Mouse (Mus musculus): ENCODE data around the gene Prrx1. TPM values are rescaled to one million over a fixed set of nuclear protein-coding genes. Genes with fewer than 3 reads are reported as not detected.

The Prrx1 gene
- total and polyA plus RNA-seq, 3 experiments: not detected

DNA sequence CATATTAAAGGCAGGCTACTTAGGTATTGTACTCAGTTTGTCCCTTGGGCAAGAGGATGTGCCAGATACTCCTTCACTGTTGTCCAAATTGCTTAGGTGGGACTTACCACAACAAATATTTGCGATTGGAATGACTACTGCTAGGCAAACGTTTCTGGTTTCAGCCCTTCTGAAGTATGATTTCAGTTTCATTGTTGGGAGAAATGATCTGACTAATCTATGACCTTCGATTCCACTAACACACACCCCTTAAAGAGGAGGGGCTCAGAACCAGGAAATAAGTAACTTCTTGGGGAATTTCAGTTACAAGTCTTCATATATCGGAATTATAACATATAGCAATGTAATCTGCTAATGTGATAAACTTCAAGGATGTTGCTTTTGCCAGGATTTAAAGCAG is 20.4 kb downstream of the Prrx1 start:
- Histone ChIP-seq H3K9me3 (replicated peaks; ENCODE audit: insufficient read depth, low read length) (no peaks in the 10 kb centered on the region), H3K36me3 (ENCODE audit: control insufficient read depth in 1 of 2, insufficient read depth in 2 of 2, low read length in 2 of 2) (no peaks in the 10 kb centered on the region), H3K79me2 (ENCODE audit: control insufficient read depth, insufficient read depth, low read length, poor library complexity) (no peaks in the 10 kb centered on the region), H3K27me3 (ENCODE audit: control insufficient read depth in 1 of 2, insufficient read depth in 2 of 2, low read length in 2 of 2) (no peaks in the 10 kb centered on the region), H3K4me1 (ENCODE audit: control insufficient read depth in 1 of 2, insufficient read depth in 2 of 2, low read length in 2 of 2) (no peaks in the 10 kb centered on the region), H3K9ac (ENCODE audit: control insufficient read depth, low read depth, low read length, poor library complexity, severe bottlenecking) (no peak overlapping the region), H3K4me3 (ENCODE audit: control insufficient read depth in 1 of 2, insufficient read depth in 1 of 2, low read depth in 2 of 2, low read length in 2 of 2) (no peak overlapping the region), H3K27ac (ENCODE audit: control insufficient read depth, low read depth, low read length) (no peak overlapping the region)
- no peak for DNase-seq (ENCODE audit: low read depth, low spot score)
- TF ChIP-seq GATA1 (IDR thresholded peaks at IDR 0.05; ENCODE audit: low read depth, low read length): no peak
- no peak for TF ChIP-seq MAFK (IDR thresholded peaks at IDR 0.05; ENCODE audit: borderline replicate concordance, low read depth, low read length)
- no peak for TF ChIP-seq BHLHE40 (IDR thresholded peaks at IDR 0.05; ENCODE audit: borderline replicate concordance, low read depth, low read length)
- no peak for TF ChIP-seq USF1 (IDR thresholded peaks at IDR 0.05; ENCODE audit: low read depth, low read length)
- TF ChIP-seq NELFE (IDR thresholded peaks at IDR 0.05; ENCODE audit: low read depth, low read length): no peak
- no peak for TF ChIP-seq ELF1 (IDR thresholded peaks at IDR 0.05; ENCODE audit: low read depth, low read length)
- no peak for TF ChIP-seq MAZ (IDR thresholded peaks at IDR 0.05; ENCODE audit: low read depth, low read length)

DNA sequence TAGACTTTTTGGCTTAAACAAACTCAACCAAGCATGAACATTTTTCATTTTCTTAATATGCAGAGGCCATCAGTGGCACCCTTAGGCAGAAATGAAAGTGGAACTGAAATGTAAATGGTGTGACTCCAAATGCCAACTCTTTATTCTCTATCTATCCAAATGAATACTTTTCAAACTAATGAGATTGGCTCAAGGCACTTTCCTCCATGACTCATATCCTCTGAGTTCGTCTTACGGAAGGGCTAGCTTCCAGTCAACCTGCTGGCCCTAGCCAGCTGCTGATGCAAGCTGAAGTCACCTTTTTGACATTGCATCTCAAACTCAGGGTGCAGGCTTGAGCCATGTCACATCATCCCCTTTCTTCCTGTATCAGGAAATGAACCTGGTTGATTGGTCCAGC is 21.6 kb downstream of the Prrx1 start:
- H3K27ac ChIP-seq (ENCODE audit: control insufficient read depth, low read depth, low read length): no peak overlapping the region
- H3K79me2 ChIP-seq (ENCODE audit: control insufficient read depth, insufficient read depth, low read length, poor library complexity): no peaks in the 10 kb centered on the region
- H3K9me3 ChIP-seq (replicated peaks; ENCODE audit: insufficient read depth, low read length): no peaks in the 10 kb centered on the region
- TF ChIP-seq ZKSCAN1 (IDR thresholded peaks at IDR 0.05; ENCODE audit: low read depth, low read length): no peak
- no peak for TF ChIP-seq GABPA (IDR thresholded peaks at IDR 0.05; ENCODE audit: low read depth, low read length)
- no peak for TF ChIP-seq HCFC1 (IDR thresholded peaks at IDR 0.05; ENCODE audit: low read depth, low read length)
- no peak for TF ChIP-seq CHD1 (IDR thresholded peaks at IDR 0.05; ENCODE audit: low read depth, low read length)
- no peak for TF ChIP-seq POLR2A (IDR thresholded peaks at IDR 0.05; ENCODE audit: control insufficient read depth in 1 of 2, insufficient read depth in 1 of 2, low read depth in 1 of 2, low read length in 2 of 2, poor library complexity in 1 of 2)
- TF ChIP-seq JUND (IDR thresholded peaks at IDR 0.05; ENCODE audit: low read depth, low read length): no peak
- no peaks in the 10 kb centered on the region for H3K27me3 ChIP-seq (ENCODE audit: control insufficient read depth in 1 of 2, insufficient read depth in 2 of 2, low read length in 2 of 2)
- no peaks in the 10 kb centered on the region for H3K4me1 ChIP-seq (ENCODE audit: control insufficient read depth in 1 of 2, insufficient read depth in 2 of 2, low read length in 2 of 2)
- no peaks in the 10 kb centered on the region for H3K36me3 ChIP-seq (ENCODE audit: control insufficient read depth in 1 of 2, insufficient read depth in 2 of 2, low read length in 2 of 2)
- H3K9ac ChIP-seq (ENCODE audit: control insufficient read depth, low read depth, low read length, poor library complexity, severe bottlenecking): no peak overlapping the region
- DNase-seq (ENCODE audit: low read depth, low spot score): no peak
- no peak overlapping the region for H3K4me3 ChIP-seq (ENCODE audit: control insufficient read depth in 1 of 2, insufficient read depth in 1 of 2, low read depth in 2 of 2, low read length in 2 of 2)

DNA sequence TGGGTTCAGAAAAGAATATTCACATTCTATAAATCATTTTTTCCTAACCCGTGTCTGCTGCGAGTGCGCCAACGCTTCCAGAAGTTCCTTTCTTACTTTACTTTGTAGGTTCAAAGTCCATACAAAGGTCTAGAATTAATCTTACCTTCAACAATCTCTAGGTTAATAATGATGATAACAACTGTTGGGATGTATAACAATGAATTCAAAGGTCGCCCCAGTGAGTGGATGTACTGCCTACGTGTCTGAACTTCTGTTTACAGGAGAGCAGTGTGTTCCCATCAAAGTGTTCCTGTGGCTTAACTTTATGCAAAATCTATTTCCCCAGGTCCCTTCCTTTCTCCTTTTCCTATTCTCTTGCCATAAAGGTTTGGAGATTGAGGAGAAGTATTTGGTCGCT is 24.4 kb downstream of the Prrx1 start:
- no peak overlapping the region for H3K9ac ChIP-seq (ENCODE audit: control insufficient read depth, low read depth, low read length, poor library complexity, severe bottlenecking)
- no peak overlapping the region for H3K27ac ChIP-seq (ENCODE audit: control insufficient read depth, low read depth, low read length)
- no peak for DNase-seq (ENCODE audit: low read depth, low spot score)
- H3K36me3 ChIP-seq (ENCODE audit: control insufficient read depth in 1 of 2, insufficient read depth in 2 of 2, low read length in 2 of 2): no peaks in the 10 kb centered on the region
- H3K79me2 ChIP-seq (ENCODE audit: control insufficient read depth, insufficient read depth, low read length, poor library complexity): no peaks in the 10 kb centered on the region
- H3K9me3 ChIP-seq (replicated peaks; ENCODE audit: insufficient read depth, low read length): no peaks in the 10 kb centered on the region
- no peaks in the 10 kb centered on the region for H3K4me1 ChIP-seq (ENCODE audit: control insufficient read depth in 1 of 2, insufficient read depth in 2 of 2, low read length in 2 of 2)
- TF ChIP-seq MEF2A (IDR thresholded peaks at IDR 0.05; ENCODE audit: extremely low read depth, insufficient replicate concordance, low read depth, low read length, poor library complexity, severe bottlenecking) (no peak), POLR2AphosphoS2 (IDR thresholded peaks at IDR 0.05; ENCODE audit: low read length) (no peak), ETS1 (IDR thresholded peaks at IDR 0.05; ENCODE audit: low read depth, low read length) (no peak), MAFK (IDR thresholded peaks at IDR 0.05; ENCODE audit: borderline replicate concordance, low read depth, low read length) (no peak), ZMIZ1 (IDR thresholded peaks at IDR 0.05; ENCODE audit: low read depth, low read length) (no peak)
- H3K27me3 ChIP-seq (ENCODE audit: control insufficient read depth in 1 of 2, insufficient read depth in 2 of 2, low read length in 2 of 2): no peaks in the 10 kb centered on the region
- H3K4me3 ChIP-seq (ENCODE audit: control insufficient read depth in 1 of 2, insufficient read depth in 1 of 2, low read depth in 2 of 2, low read length in 2 of 2): no peak overlapping the region
